Mouse (Mus musculus) limb, embryonic 11.5 days (tissue): ENCODE results near the gene Slc7a11. TPM values are rescaled to one million over a fixed set of nuclear protein-coding genes. Genes with fewer than 3 reads are reported as not detected.

Source experiments
- ATAC-seq: fragments of 200-750 bp; cut with Nextera tagmentation; 2 replicates; pipeline ENCODE4 v1.8.0; 2017; ENCODE audit warnings: low read depth; ENCODE audit not compliant: insufficient number of reproducible peaks, low FRiP score, low TSS enrichment
- DNase-seq: peaks from one replicate; pipeline ENCODE4 v3.0.0-alpha.2; 2015; ENCODE audit warnings: low spot score
- H3K27ac ChIP-seq: fragments of 300-500 bp; sonication (generic); replicated peaks from 2 replicates; pipeline ENCODE4 v1.5.1; 2014; ENCODE audit warnings: low read depth, mild to moderate bottlenecking, low read length
- H3K27me3 ChIP-seq: fragments of 300-500 bp; sonication (generic); 2 replicates; pipeline ENCODE4 v1.6.1; 2014; ENCODE audit warnings: mild to moderate bottlenecking, low read length, mixed read lengths; ENCODE audit not compliant: control insufficient read depth, insufficient read depth
- H3K36me3 ChIP-seq: fragments of 300-500 bp; sonication (generic); 2 replicates; pipeline ENCODE4 v1.6.1; 2014; ENCODE audit warnings: mild to moderate bottlenecking, low read length, moderate library complexity, mixed read lengths; ENCODE audit not compliant: control insufficient read depth, insufficient read depth
- H3K4me1 ChIP-seq: fragments of 300-500 bp; sonication (generic); 2 replicates; pipeline ENCODE4 v1.6.1; 2014; ENCODE audit warnings: low read length, mixed read lengths; ENCODE audit not compliant: control insufficient read depth, insufficient read depth
- H3K4me2 ChIP-seq: fragments of 300-500 bp; sonication (generic); 2 replicates; pipeline ENCODE4 v1.6.1; 2014; ENCODE audit warnings: low read depth, mild to moderate bottlenecking, moderate library complexity; ENCODE audit not compliant: severe bottlenecking
- H3K4me3 ChIP-seq: fragments of 300-500 bp; sonication (generic); 2 replicates; pipeline ENCODE4 v1.5.1; 2014; ENCODE audit warnings: low read depth, low read length
- H3K9ac ChIP-seq: fragments of 300-500 bp; sonication (generic); 2 replicates; pipeline ENCODE4 v1.6.1; 2014; ENCODE audit warnings: mild to moderate bottlenecking, low read length
- H3K9me3 ChIP-seq: fragments of 300-500 bp; sonication (generic); 2 replicates; pipeline ENCODE4 v1.6.1; 2016; ENCODE audit warnings: low read length; ENCODE audit not compliant: control insufficient read depth
- WGBS: fragments of 180-500 bp; shearing (Covaris S2); extraction: QIAGEN DNeasy Blood & Tissue Kit; methylation state at CpG from one replicate; pipeline ENCODE4 v1.1.7; 2014; 5-methylcytosine and 5-hydroxymethylcytosine counted together
- polyA plus RNA-seq: library from polyadenylated mRNA; unstranded; fragments of >200 nt; fragmentation: Nextera tagmentation; extraction: Ambion mirVana; gene quantifications from 2 replicates; pipeline ENCODE4 v1.2.1, GENCODE M21; 2014

The Slc7a11 gene
- polyA plus RNA-seq, result 4.0 and 4.4 TPM in 2 replicates

DNA sequence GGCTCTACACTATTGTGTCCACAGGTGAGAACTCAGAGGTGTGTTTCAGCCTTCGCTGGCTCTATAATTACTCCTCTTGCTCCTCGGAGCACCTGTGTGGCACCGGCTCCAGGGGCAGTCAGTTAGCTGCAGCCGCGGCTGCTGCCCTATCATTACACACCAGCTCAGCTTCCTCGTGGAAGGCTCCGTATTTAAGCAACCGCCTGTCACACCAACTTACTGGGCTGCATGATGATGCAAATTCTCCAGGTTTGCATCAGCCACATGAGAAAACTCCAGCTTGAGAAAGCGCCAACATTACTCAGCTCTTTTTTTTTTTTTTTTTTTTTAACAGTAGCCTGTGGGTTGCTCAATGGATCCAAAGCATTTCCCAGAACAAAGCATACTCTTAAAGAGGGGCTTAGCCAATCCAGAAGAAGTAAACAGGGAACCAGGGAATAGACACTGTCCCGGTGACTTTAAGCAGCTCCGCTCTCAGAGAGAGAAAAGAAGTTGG is at the start of gene Slc7a11:
Gene Slc7a11, minus strand, starts transcription at position 194 of the 496 bp plus-strand sequence.
- peak within 1 kb of the TSS; percentile 17; the same call in 1 of the 2 replicates for H3K4me3 ChIP-seq
- H3K4me2 ChIP-seq, result peak within 1 kb of the TSS; percentile 43
- H3K27me3 ChIP-seq, result no peaks in the 10 kb centered on the region
- no peaks in the 10 kb centered on the region for H3K36me3 ChIP-seq
- ATAC-seq, result peak; percentile 71; the same call in 1 of the 2 replicates
- DNase-seq, result peak; percentile 53
- H3K9me3 ChIP-seq, result no peaks in the 10 kb centered on the region
- H3K27ac ChIP-seq, result 0 out of 2 replicates have a peak within 1 kb of the TSS, but pooled peaks have one; percentile 52
- peaks cover 6% of the 10 kb centered on the region; the same call in 1 of the 2 replicates for H3K4me1 ChIP-seq
- WGBS, result 3% methylated on average over 11 of the region's 11 CpGs
- peak within 1 kb of the TSS; percentile 47 for H3K9ac ChIP-seq

DNA sequence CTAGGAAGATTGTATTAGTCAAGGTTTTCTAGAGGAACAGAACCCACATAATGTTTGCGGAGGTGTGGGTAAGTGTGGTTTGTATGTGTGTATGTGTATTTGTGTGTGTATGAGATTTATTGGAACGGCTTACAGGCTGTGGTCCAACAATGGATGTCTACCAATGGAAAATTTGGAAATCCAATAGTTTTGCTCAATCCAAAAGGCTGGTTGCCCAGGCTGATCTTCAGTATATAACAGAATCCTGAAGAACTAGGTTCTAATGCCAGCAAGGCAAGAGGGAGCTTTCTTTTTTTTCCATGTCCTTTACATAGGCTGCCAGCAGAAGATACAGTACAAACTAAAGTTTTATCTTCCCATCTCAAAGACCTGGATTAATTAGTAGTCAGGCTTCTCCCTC is 48.3 kb upstream of the Slc7a11 start:
- 94% methylated on average over 2 of the region's 2 CpGs for WGBS
- H3K27me3 ChIP-seq, result no peaks in the 10 kb centered on the region
- H3K27ac ChIP-seq, result no peak overlapping the region
- no peak overlapping the region for H3K4me2 ChIP-seq
- DNase-seq, result no peak
- no peak overlapping the region for H3K4me3 ChIP-seq
- no peaks in the 10 kb centered on the region for H3K9me3 ChIP-seq
- ATAC-seq, result no peak
- no peaks in the 10 kb centered on the region for H3K4me1 ChIP-seq
- no peaks in the 10 kb centered on the region for H3K36me3 ChIP-seq
- no peak overlapping the region for H3K9ac ChIP-seq

DNA sequence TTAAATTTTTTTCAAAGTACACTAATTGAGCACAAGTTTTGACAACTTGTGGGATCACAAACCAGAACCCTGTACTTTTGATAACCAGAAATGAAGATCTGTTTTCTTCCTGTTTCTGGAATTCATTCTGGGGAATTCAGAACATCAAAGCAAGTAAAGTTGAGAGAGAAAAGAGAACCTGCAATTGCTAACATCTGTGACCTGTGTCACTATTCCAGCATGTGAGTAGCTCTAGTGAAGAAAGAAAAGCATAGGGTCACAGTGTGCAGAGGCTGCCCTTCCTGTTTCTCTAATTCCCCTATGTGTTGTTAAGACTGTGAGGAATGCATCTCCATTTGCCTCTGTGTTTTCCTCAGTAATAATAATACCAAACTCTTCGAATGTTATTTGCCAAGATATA is 40.7 kb upstream of the Slc7a11 start:
- H3K4me2 ChIP-seq, result no peak overlapping the region
- H3K27ac ChIP-seq, result no peak overlapping the region
- no peaks in the 10 kb centered on the region for H3K4me1 ChIP-seq
- H3K9me3 ChIP-seq, result no peaks in the 10 kb centered on the region
- no peaks in the 10 kb centered on the region for H3K27me3 ChIP-seq
- 0 out of 2 replicates have a peak, but pooled peaks have one; percentile 39 for ATAC-seq
- DNase-seq, result no peak
- 40% methylated on average over 1 of the region's 1 CpGs for WGBS
- H3K36me3 ChIP-seq, result no peaks in the 10 kb centered on the region
- no peak overlapping the region for H3K4me3 ChIP-seq
- no peak overlapping the region for H3K9ac ChIP-seq

DNA sequence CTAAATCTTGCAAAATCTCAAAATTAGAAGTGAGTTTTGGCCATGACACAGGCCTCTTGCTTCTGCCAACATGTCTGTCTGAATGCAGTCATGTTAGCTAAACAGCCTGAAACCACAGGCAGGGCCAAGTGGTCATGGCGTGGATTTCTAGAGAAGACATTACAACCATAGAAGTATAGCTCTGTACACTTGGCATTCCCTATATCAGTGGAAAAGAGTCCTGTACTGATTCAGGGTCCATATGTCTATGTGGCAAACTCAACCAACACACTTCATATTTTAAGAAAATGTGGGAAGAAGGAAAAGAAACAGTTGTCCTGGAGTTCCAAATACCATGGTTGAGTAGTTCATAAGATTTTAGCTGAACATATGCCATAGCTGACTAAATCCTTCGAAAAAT is 18.8 kb upstream of the Slc7a11 start:
- ATAC-seq, result no peak
- Histone ChIP-seq H3K4me2 (no peak overlapping the region), H3K27ac (no peak overlapping the region), H3K27me3 (no peaks in the 10 kb centered on the region), H3K4me3 (no peak overlapping the region), H3K9me3 (no peaks in the 10 kb centered on the region), H3K9ac (no peak overlapping the region), H3K36me3 (no peaks in the 10 kb centered on the region), H3K4me1 (no peaks in the 10 kb centered on the region)
- WGBS, result 88% methylated on average over 2 of the region's 2 CpGs
- DNase-seq, result no peak

DNA sequence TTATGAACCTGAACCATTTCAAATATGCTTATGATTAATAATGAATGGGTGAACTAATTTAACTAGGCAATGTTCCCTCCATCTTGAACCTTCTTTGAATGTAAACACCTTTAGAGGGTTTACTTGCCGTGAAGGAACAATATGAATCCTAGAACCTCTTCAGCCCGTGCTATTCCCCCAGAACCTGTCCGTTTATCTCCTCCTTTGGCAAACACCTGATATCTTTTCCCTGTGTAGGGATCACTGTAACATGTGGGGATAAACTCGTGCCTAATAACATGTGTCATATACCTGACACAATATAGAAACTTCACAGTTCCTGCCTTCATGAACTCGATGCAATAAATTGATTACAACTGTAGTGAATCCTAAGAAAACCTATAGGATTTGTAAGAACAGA is 13.7 kb upstream of the Slc7a11 start:
- DNase-seq (no peak), ATAC-seq (no peak)
- Histone ChIP-seq H3K4me3 (no peak overlapping the region), H3K27ac (no peak overlapping the region), H3K9ac (no peak overlapping the region), H3K4me2 (no peak overlapping the region), H3K4me1 (no peaks in the 10 kb centered on the region), H3K9me3 (no peaks in the 10 kb centered on the region), H3K36me3 (no peaks in the 10 kb centered on the region), H3K27me3 (no peaks in the 10 kb centered on the region)
- WGBS, result 88% methylated on average over 5 of the region's 5 CpGs

DNA sequence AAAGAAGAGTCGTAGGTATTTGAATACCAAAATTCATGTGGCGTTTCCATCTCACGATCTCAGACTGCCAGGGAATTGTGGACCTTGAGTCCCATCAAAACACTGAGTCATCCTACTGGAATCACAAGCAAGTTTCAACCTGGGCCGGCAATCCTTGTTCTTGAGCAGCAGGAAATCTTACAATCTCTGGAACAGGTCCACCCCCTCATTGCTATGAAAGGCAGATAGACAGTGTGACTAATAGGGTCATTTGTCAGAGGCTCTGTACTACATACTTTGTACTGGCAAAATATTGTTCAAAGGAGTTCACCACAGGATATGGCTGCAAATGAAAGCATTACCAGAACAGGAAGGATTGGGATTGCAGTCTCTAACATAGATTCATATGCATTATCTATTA is 13.2 kb upstream of the Slc7a11 start:
- H3K4me1 ChIP-seq, result no peaks in the 10 kb centered on the region
- no peaks in the 10 kb centered on the region for H3K36me3 ChIP-seq
- ATAC-seq, result no peak
- H3K4me3 ChIP-seq, result no peak overlapping the region
- WGBS, result 85% methylated on average over 4 of the region's 4 CpGs
- H3K27me3 ChIP-seq, result no peaks in the 10 kb centered on the region
- no peaks in the 10 kb centered on the region for H3K9me3 ChIP-seq
- no peak overlapping the region for H3K4me2 ChIP-seq
- DNase-seq, result no peak
- H3K9ac ChIP-seq, result no peak overlapping the region
- H3K27ac ChIP-seq, result no peak overlapping the region

DNA sequence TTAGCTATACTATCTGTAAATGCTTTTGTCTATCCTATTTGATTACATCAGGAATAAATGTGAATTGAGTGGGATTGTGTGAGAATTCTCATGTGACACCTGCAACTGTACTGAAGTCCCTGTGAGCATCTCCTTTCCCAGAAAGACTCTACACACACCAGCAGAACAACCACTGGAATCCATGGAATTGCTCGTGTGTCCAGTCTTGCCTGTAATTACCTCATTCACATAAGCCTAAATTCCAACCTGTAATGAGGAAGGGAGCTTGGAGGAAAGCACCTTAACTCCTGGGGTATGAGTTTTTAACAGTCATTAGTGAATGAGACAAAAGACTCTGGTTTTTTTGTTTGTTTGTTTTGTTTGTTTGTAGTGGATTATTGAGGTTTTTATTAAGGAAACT is 12.6 kb upstream of the Slc7a11 start:
- no peak for ATAC-seq
- no peak overlapping the region for H3K9ac ChIP-seq
- H3K4me2 ChIP-seq, result no peak overlapping the region
- H3K4me1 ChIP-seq, result no peaks in the 10 kb centered on the region
- no peak overlapping the region for H3K4me3 ChIP-seq
- H3K27me3 ChIP-seq, result no peaks in the 10 kb centered on the region
- DNase-seq, result no peak
- 49% methylated on average over 1 of the region's 1 CpGs for WGBS
- no peaks in the 10 kb centered on the region for H3K9me3 ChIP-seq
- H3K36me3 ChIP-seq, result no peaks in the 10 kb centered on the region
- H3K27ac ChIP-seq, result no peak overlapping the region

DNA sequence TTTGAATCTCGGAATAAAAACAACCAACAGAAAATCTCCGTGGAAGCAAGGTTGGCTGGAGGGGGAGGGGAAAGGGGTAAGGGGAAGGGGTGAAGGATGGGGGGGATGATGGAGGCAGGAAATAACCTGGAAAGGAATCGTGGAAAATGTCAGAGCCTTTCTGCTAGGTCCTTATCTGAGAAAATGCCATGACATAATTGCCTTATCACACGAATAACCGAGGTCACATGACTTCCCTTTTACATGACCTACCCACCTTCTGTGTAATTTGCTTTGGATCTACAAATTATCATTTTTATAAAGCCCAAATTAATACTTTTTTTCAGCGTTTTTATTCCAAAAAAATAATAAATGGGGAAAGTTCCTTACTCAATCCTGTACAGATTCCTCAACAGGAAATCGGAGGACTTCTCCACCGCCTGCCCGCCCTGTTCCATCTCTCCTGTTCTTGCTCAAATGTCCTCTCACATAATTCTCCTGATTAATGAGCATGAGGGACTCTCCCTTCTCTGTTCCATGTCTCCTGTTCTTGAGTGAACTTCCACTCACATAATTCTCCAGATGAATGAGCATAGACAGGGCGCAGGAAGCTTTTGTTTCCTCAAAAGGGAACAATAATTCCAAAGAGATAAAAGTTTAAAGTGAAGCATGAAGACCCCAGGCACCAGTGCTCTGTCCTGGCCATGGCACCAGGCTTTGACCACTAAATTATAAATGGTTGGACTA is 1.8 kb upstream of the Slc7a11 start:
- no peak overlapping the region for H3K4me2 ChIP-seq
- 67% methylated on average over 10 of the region's 10 CpGs for WGBS
- no peak for DNase-seq
- no peaks in the 10 kb centered on the region for H3K36me3 ChIP-seq
- no peak overlapping the region for H3K4me3 ChIP-seq
- ATAC-seq, result no peak
- H3K9me3 ChIP-seq, result no peaks in the 10 kb centered on the region
- no peak overlapping the region for H3K9ac ChIP-seq
- no peak overlapping the region for H3K27ac ChIP-seq
- no peaks in the 10 kb centered on the region for H3K27me3 ChIP-seq
- peaks cover 6% of the 10 kb centered on the region; the same call in 1 of the 2 replicates for H3K4me1 ChIP-seq
